Mouse (Mus musculus) MEL (cell line): ENCODE results near the gene Ints14. TPM values are rescaled to one million over a fixed set of nuclear protein-coding genes. Genes with fewer than 3 reads are reported as not detected.
A peak's percentile ranks its signal among the peaks of the same experiment; 100 is the strongest.

ENCODE experiments used
- DNase-seq: peaks from one replicate; pipeline ENCODE4 v3.0.0; 2011; ENCODE audit warnings: low read depth, low spot score
- H3K27ac ChIP-seq: 2 replicates; pipeline ENCODE4 v1.5.1; 2012; ENCODE audit warnings: low read depth, mild to moderate bottlenecking, control low read depth, low read length, moderate library complexity; ENCODE audit not compliant: control insufficient read depth
- H3K27me3 ChIP-seq, 2 experiments: fragments of 150-350 bp in 1 of 2; sonication (generic) in 1 of 2; 2 replicates each; pipeline ENCODE4 v1.6.1; 2012; ENCODE audit warnings: low read length in 2 of 2, mild to moderate bottlenecking in 2 of 2, improper control_type of control experiment in 1 of 2, moderate library complexity in 1 of 2; ENCODE audit not compliant: insufficient read depth in 2 of 2, control insufficient read depth in 1 of 2
- H3K36me3 ChIP-seq, 2 experiments: 2 replicates each; pipeline ENCODE4 v1.6.1; 2012 to 2014; ENCODE audit warnings: low read length in 2 of 2, improper control_type of control experiment in 1 of 2, inconsistent platforms in 1 of 2, mild to moderate bottlenecking in 1 of 2; ENCODE audit not compliant: insufficient read depth in 2 of 2, control insufficient read depth in 1 of 2
- H3K4me1 ChIP-seq, 2 experiments: fragments of 150-350 bp in 1 of 2; sonication (generic) in 1 of 2; 2 replicates each; pipeline ENCODE4 v1.6.1; 2012; ENCODE audit warnings: low read length in 2 of 2, improper control_type of control experiment in 1 of 2, mild to moderate bottlenecking in 1 of 2; ENCODE audit not compliant: insufficient read depth in 2 of 2, control insufficient read depth in 1 of 2
- H3K4me3 ChIP-seq, 2 experiments: fragments of 150-350 bp in 1 of 2; sonication (generic) in 1 of 2; 2 replicates each; pipeline ENCODE4 v1.5.1; 2012; ENCODE audit warnings: low read depth in 2 of 2, low read length in 2 of 2, mild to moderate bottlenecking in 2 of 2, moderate library complexity in 2 of 2, control low read depth in 1 of 2, improper control_type of control experiment in 1 of 2; ENCODE audit not compliant: control insufficient read depth in 1 of 2, insufficient read depth in 1 of 2
- H3K79me2 ChIP-seq: 2 replicates; pipeline ENCODE4 v1.6.1; 2012; ENCODE audit warnings: mild to moderate bottlenecking, low read length, moderate library complexity; ENCODE audit not compliant: control insufficient read depth, poor library complexity, insufficient read depth
- H3K9ac ChIP-seq: 2 replicates; pipeline ENCODE4 v1.6.1; 2012; ENCODE audit warnings: low read depth, mild to moderate bottlenecking, control low read depth, low read length, moderate library complexity; ENCODE audit not compliant: control insufficient read depth, poor library complexity, severe bottlenecking
- H3K9me3 ChIP-seq: fragments of 150-350 bp; sonication (generic); replicated peaks from 2 replicates; pipeline ENCODE4 v1.6.1; 2012; ENCODE audit warnings: mild to moderate bottlenecking, low read length, improper control_type of control experiment, moderate library complexity; ENCODE audit not compliant: insufficient read depth
- BHLHE40 ChIP-seq: IDR thresholded peaks from 2 replicates; pipeline ENCODE4 v1.6.1; 2012; ENCODE audit warnings: low read depth, mild to moderate bottlenecking, inconsistent platforms, low read length, improper control_type of control experiment, borderline replicate concordance
- CHD2 ChIP-seq: IDR thresholded peaks from 2 replicates; pipeline ENCODE4 v1.6.1; 2011; ENCODE audit warnings: low read length, improper control_type of control experiment
- ELF1 ChIP-seq: IDR thresholded peaks from 2 replicates; pipeline ENCODE4 v1.6.1; 2014; ENCODE audit warnings: low read depth, mild to moderate bottlenecking, inconsistent platforms, low read length, improper control_type of control experiment, moderate library complexity
- GABPA ChIP-seq: IDR thresholded peaks from 2 replicates; pipeline ENCODE4 v1.6.1; 2012; ENCODE audit warnings: low read depth, mild to moderate bottlenecking, inconsistent platforms, low read length, improper control_type of control experiment, moderate library complexity
- JUND ChIP-seq: IDR thresholded peaks from 2 replicates; pipeline ENCODE4 v1.6.1; 2011; ENCODE audit warnings: low read depth, mild to moderate bottlenecking, improper control_type of control experiment, low read length
- MAFK ChIP-seq: IDR thresholded peaks from 2 replicates; pipeline ENCODE4 v1.6.1; 2011; ENCODE audit warnings: low read depth, mild to moderate bottlenecking, low read length, improper control_type of control experiment, borderline replicate concordance
- MEF2A ChIP-seq: IDR thresholded peaks from 2 replicates; pipeline ENCODE4 v1.6.1; 2014; ENCODE audit warnings: low read depth, mild to moderate bottlenecking, inconsistent platforms, low read length, improper control_type of control experiment; ENCODE audit not compliant: poor library complexity, insufficient replicate concordance, severe bottlenecking; ENCODE audit errors: extremely low read depth
- MYC ChIP-seq: IDR thresholded peaks from 2 replicates; pipeline ENCODE4 v1.6.1; 2011; ENCODE audit warnings: low read depth, mild to moderate bottlenecking, low read length, improper control_type of control experiment, moderate library complexity
- NELFE ChIP-seq: IDR thresholded peaks from 2 replicates; pipeline ENCODE4 v1.6.1; 2011; ENCODE audit warnings: low read depth, low read length, improper control_type of control experiment
- NRF1 ChIP-seq: IDR thresholded peaks from 2 replicates; pipeline ENCODE4 v1.6.1; 2014; ENCODE audit warnings: low read depth, mild to moderate bottlenecking, inconsistent platforms, low read length, improper control_type of control experiment, moderate library complexity; ENCODE audit not compliant: poor library complexity, insufficient read depth, severe bottlenecking
- POLR2A ChIP-seq, 2 experiments: IDR thresholded peaks; 2 replicates each; pipeline ENCODE4 v1.6.1; 2011 to 2012; ENCODE audit warnings: low read length in 2 of 2, mild to moderate bottlenecking in 2 of 2, control low read depth in 1 of 2, improper control_type of control experiment in 1 of 2, low read depth in 1 of 2, moderate library complexity in 1 of 2; ENCODE audit not compliant: control insufficient read depth in 1 of 2, insufficient read depth in 1 of 2, poor library complexity in 1 of 2
- POLR2AphosphoS5 ChIP-seq: IDR thresholded peaks from 2 replicates; pipeline ENCODE4 v1.6.1; 2012; ENCODE audit warnings: low read depth, borderline replicate concordance, mild to moderate bottlenecking, inconsistent platforms, low read length, moderate library complexity, mixed read lengths
- RAD21 ChIP-seq: IDR thresholded peaks from 2 replicates; pipeline ENCODE4 v1.6.1; 2011; ENCODE audit warnings: mild to moderate bottlenecking, low read depth, low read length, improper control_type of control experiment
- RCOR1 ChIP-seq: IDR thresholded peaks from 2 replicates; pipeline ENCODE4 v1.6.1; 2012; ENCODE audit warnings: low read depth, mild to moderate bottlenecking, inconsistent platforms, low read length, improper control_type of control experiment
- SIN3A ChIP-seq: IDR thresholded peaks from 2 replicates; pipeline ENCODE4 v1.6.1; 2012; ENCODE audit warnings: low read length, improper control_type of control experiment, inconsistent platforms
- TCF12 ChIP-seq: IDR thresholded peaks from 2 replicates; pipeline ENCODE4 v1.6.1; 2014; ENCODE audit warnings: low read depth, mild to moderate bottlenecking, inconsistent platforms, low read length, improper control_type of control experiment, moderate library complexity
- UBTF ChIP-seq: IDR thresholded peaks from 2 replicates; pipeline ENCODE4 v1.6.1; 2012; ENCODE audit warnings: low read depth, mild to moderate bottlenecking, inconsistent platforms, low read length, improper control_type of control experiment, moderate library complexity, borderline replicate concordance; ENCODE audit not compliant: insufficient read depth
- USF1 ChIP-seq: IDR thresholded peaks from 2 replicates; pipeline ENCODE4 v1.6.1; 2014; ENCODE audit warnings: low read depth, mild to moderate bottlenecking, inconsistent platforms, low read length, improper control_type of control experiment, moderate library complexity
- USF2 ChIP-seq, 2 experiments: IDR thresholded peaks; 2 replicates each; pipeline ENCODE4 v1.6.1; 2011 to 2012; ENCODE audit warnings: improper control_type of control experiment in 2 of 2, low read length in 2 of 2, borderline replicate concordance in 1 of 2, inconsistent platforms in 1 of 2, low read depth in 1 of 2, mild to moderate bottlenecking in 1 of 2; ENCODE audit not compliant: insufficient read depth in 1 of 2
- ZNF384 ChIP-seq: IDR thresholded peaks from 2 replicates; pipeline ENCODE4 v1.6.1; 2012; ENCODE audit warnings: low read depth, mild to moderate bottlenecking, inconsistent platforms, low read length, improper control_type of control experiment
- polyA plus RNA-seq, 2 experiments: library from polyadenylated mRNA; stranded (reverse) in 1 of 2; unstranded in 1 of 2; fragments of >175 nt in 1 of 2; fragments of >200 nt in 1 of 2; gene quantifications; 2 replicates each; pipeline versions ENCODE4 v1.2.1 to v1.2.4; 2012; ENCODE audit warnings: low replicate concordance in 2 of 2, low read depth in 1 of 2; ENCODE audit not compliant: insufficient read length in 2 of 2, insufficient read depth in 1 of 2, missing spikeins in 1 of 2
- total RNA-seq: library from RNA; depleted of rRNA; stranded (reverse); fragments of 300-350 nt; gene quantifications from 2 replicates; pipeline ENCODE4 v1.2.3, GENCODE M21; 2012

Ints14 gene
- total and polyA plus RNA-seq, 3 experiments, result 37.9 to 54.1 TPM; not detected in 1

GRCm38 (mm10) chr9:65005737-65006136 lies 45.0 kb downstream of the Ints14 start:
- H3K36me3 ChIP-seq, result peaks cover 0 to 13% of the 10 kb centered on the region in 2 experiments; a peak in 1 of 4 replicates
- H3K9ac ChIP-seq, result no peak overlapping the region
- DNase-seq, result no peak
- no peak for TF ChIP-seq GABPA
- no peak for TF ChIP-seq NRF1
- TF ChIP-seq UBTF, result no peak
- TF ChIP-seq ELF1, result no peak
- no peak for TF ChIP-seq USF2 (IDR thresholded peaks at IDR 0.05; ENCODE audit: borderline replicate concordance in 1 of 2, insufficient read depth in 1 of 2, low read depth in 1 of 2, low read length in 2 of 2)
- TF ChIP-seq SIN3A, result no peak
- TF ChIP-seq MYC, result no peak
- TF ChIP-seq RCOR1, result no peak
- TF ChIP-seq POLR2AphosphoS5, result no peak
- TF ChIP-seq JUND, result no peak
- no peak for TF ChIP-seq RAD21
- no peak for TF ChIP-seq ZNF384
- TF ChIP-seq NELFE, result no peak
- no peak for TF ChIP-seq CHD2
- no peak for TF ChIP-seq MAFK
- H3K4me1 ChIP-seq, result no peaks in the 10 kb centered on the region
- H3K27ac ChIP-seq, result no peak overlapping the region
- no peak overlapping the region for H3K4me3 ChIP-seq
- H3K79me2 ChIP-seq, result no peaks in the 10 kb centered on the region
- no peaks in the 10 kb centered on the region for H3K27me3 ChIP-seq
- H3K9me3 ChIP-seq, result no peaks in the 10 kb centered on the region

DNA sequence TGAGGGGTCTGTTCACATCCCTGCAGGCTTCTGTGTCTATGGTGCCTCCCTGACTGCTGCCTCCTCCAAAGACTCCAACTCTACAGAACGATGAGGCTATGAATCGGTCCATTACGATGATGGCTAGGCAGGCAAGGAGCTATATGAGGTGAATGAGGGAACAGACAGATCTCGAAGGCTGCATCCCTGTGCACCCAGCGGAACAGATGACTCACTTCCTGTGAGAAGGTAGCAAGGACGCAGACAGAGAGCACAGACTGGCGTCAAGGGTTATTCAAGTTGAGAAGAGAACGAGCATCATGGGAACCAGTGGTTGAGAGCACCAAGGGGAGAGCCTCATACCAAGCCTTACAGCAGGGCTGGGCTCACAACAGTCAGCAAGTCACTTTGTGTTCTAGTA lies 49.9 kb downstream of the Ints14 start:
- H3K9me3 ChIP-seq, result no peaks in the 10 kb centered on the region
- peaks cover 0 to 6% of the 10 kb centered on the region in 2 experiments; a peak in 2 of 4 replicates for H3K4me1 ChIP-seq
- H3K9ac ChIP-seq, result no peak overlapping the region
- H3K27me3 ChIP-seq, result no peaks in the 10 kb centered on the region
- TF ChIP-seq POLR2A (IDR thresholded peaks at IDR 0.05; ENCODE audit: control insufficient read depth in 1 of 2, insufficient read depth in 1 of 2, low read depth in 1 of 2, low read length in 2 of 2, poor library complexity in 1 of 2) (no peak), BHLHE40 (no peak), MEF2A (no peak), ZNF384 (no peak), USF1 (no peak), TCF12 (no peak)
- no peak overlapping the region for H3K4me3 ChIP-seq
- H3K27ac ChIP-seq, result no peak overlapping the region
- H3K36me3 ChIP-seq, result peaks cover 4 to 5% of the 10 kb centered on the region in 2 experiments; a peak in 3 of 4 replicates
- peaks cover 16% of the 10 kb centered on the region for H3K79me2 ChIP-seq
- peak; percentile 33 for DNase-seq
